Mouse (Mus musculus): ENCODE data around the gene Olfr243. TPM values are rescaled to one million over a fixed set of nuclear protein-coding genes. Genes with fewer than 3 reads are reported as not detected.
"Not testable (repeated sequence)": the region's sequence is repeated elsewhere in the genome, so short reads cannot be mapped to it uniquely, and the experiment has no call there.

Olfr243 gene
- polyA plus RNA-seq, 1 experiment from 2014 or later: not detected

GRCm38 (mm10) chr7:103744843-103745242 lies 30.4 kb downstream of the Olfr243 start, which contains the start of gene Olfr629:
Olfr629 (minus strand) TSS chr7:103744943.
- TF ChIP-seq CTCF (IDR thresholded peaks at IDR 0.05; ENCODE audit: low read depth): no peak
- WGBS: 74% methylated on average over 2 of the region's 2 CpGs
- no peak for ATAC-seq (replicated peaks; ENCODE audit: low FRiP score, low read depth)
- Histone ChIP-seq H3K36me3 (ENCODE audit: insufficient read depth, low read length) (no peaks in the 10 kb centered on the region), H3K4me3 (replicated peaks; ENCODE audit: low read depth, low read length) (no peak within 1 kb of the TSS), H3K27ac (no peak within 1 kb of the TSS), H3K4me2 (ENCODE audit: low read length) (no peak within 1 kb of the TSS), H3K27me3 (ENCODE audit: insufficient read depth, low read length) (no peaks in the 10 kb centered on the region), H3K9ac (ENCODE audit: low read depth, low read length) (no peak within 1 kb of the TSS), H3K9me3 (replicated peaks; ENCODE audit: low read length) (no peaks in the 10 kb centered on the region), H3K4me1 (replicated peaks; ENCODE audit: insufficient read depth, low read length) (no peaks in the 10 kb centered on the region)
- DNase-seq (ENCODE audit: low spot score): no peak

- ATAC-seq (replicated peaks; ENCODE audit: low FRiP score, low read depth) (no peak), DNase-seq (ENCODE audit: low spot score) (no peak)
- Histone ChIP-seq H3K4me3 (replicated peaks; ENCODE audit: low read depth, low read length) (no peak within 1 kb of the TSS), H3K36me3 (ENCODE audit: insufficient read depth, low read length) (no peaks in the 10 kb centered on the region), H3K4me2 (ENCODE audit: low read length) (no peak within 1 kb of the TSS), H3K27ac (no peak within 1 kb of the TSS), H3K4me1 (replicated peaks; ENCODE audit: insufficient read depth, low read length) (no peaks in the 10 kb centered on the region), H3K9me3 (replicated peaks; ENCODE audit: low read length) (no peaks in the 10 kb centered on the region), H3K27me3 (ENCODE audit: insufficient read depth, low read length) (no peaks in the 10 kb centered on the region), H3K9ac (ENCODE audit: low read depth, low read length) (no peak within 1 kb of the TSS)
- WGBS: 34% methylated on average over 2 of the region's 2 CpGs
- no peak for TF ChIP-seq CTCF (IDR thresholded peaks at IDR 0.05; ENCODE audit: low read depth)
Observed at GRCm38 (mm10) chr7:103757233-103757632, 42.8 kb downstream of the Olfr243 start, which contains the start of gene Olfr630. Olfr630 (minus strand) TSS chr7:103757333.

- not testable (repeated sequence) for H3K4me2 ChIP-seq (ENCODE audit: low read length); H3K27ac ChIP-seq; DNase-seq (ENCODE audit: low spot score); H3K4me3 ChIP-seq (replicated peaks; ENCODE audit: low read depth, low read length); H3K9me3 ChIP-seq (replicated peaks; ENCODE audit: low read length); H3K36me3 ChIP-seq (ENCODE audit: insufficient read depth, low read length); H3K9ac ChIP-seq (ENCODE audit: low read depth, low read length); H3K4me1 ChIP-seq (replicated peaks; ENCODE audit: insufficient read depth, low read length); ATAC-seq (replicated peaks; ENCODE audit: low FRiP score, low read depth); H3K27me3 ChIP-seq (ENCODE audit: insufficient read depth, low read length)
- WGBS: 81% methylated on average over 6 of the region's 6 CpGs
Observed at GRCm38 (mm10) chr7:103762212-103762611, 47.7 kb downstream of the Olfr243 start.

- not testable (repeated sequence) for H3K27ac ChIP-seq; H3K4me3 ChIP-seq (replicated peaks; ENCODE audit: low read depth, low read length); H3K4me1 ChIP-seq (replicated peaks; ENCODE audit: insufficient read depth, low read length); H3K9me3 ChIP-seq (replicated peaks; ENCODE audit: low read length); DNase-seq (ENCODE audit: low spot score); H3K9ac ChIP-seq (ENCODE audit: low read depth, low read length); H3K36me3 ChIP-seq (ENCODE audit: insufficient read depth, low read length); ATAC-seq (replicated peaks; ENCODE audit: low FRiP score, low read depth); H3K27me3 ChIP-seq (ENCODE audit: insufficient read depth, low read length); H3K4me2 ChIP-seq (ENCODE audit: low read length)
- 91% methylated on average over 4 of the region's 6 CpGs for whole genome bisulfite sequencing
Observed at GRCm38 (mm10) chr7:103767687-103768086, 53.2 kb downstream of the Olfr243 start.

Other genes starting within 250 kb of the Olfr243 start
- gene Olfr608, start 244.8 kb upstream of the Olfr243 start, polyA plus RNA-seq (2015; fragmentation: Nextera tagmentation; extraction: Ambion mirVana): not detected in 2 replicates
- gene Olfr609, start 216.6 kb upstream of the Olfr243 start, polyA plus RNA-seq (2015; fragmentation: Nextera tagmentation; extraction: Ambion mirVana): not detected in 2 replicates
- not detected in 2 replicates for gene Olfr610, start 202.5 kb upstream of the Olfr243 start, polyA plus RNA-seq (2015; fragmentation: Nextera tagmentation; extraction: Ambion mirVana)
- not detected in 2 replicates for gene Olfr611, start 193.8 kb upstream of the Olfr243 start, polyA plus RNA-seq (2015; fragmentation: Nextera tagmentation; extraction: Ambion mirVana)
- gene Olfr612, start 172.0 kb upstream of the Olfr243 start, polyA plus RNA-seq (2015; fragmentation: Nextera tagmentation; extraction: Ambion mirVana): not detected in 2 replicates
- not detected in 2 replicates for gene Olfr613, start 166.6 kb upstream of the Olfr243 start, polyA plus RNA-seq (2015; fragmentation: Nextera tagmentation; extraction: Ambion mirVana)
- gene Olfr615, start 158.6 kb upstream of the Olfr243 start, polyA plus RNA-seq (2015; fragmentation: Nextera tagmentation; extraction: Ambion mirVana): not detected in 2 replicates
- gene Olfr616, start 145.5 kb upstream of the Olfr243 start, polyA plus RNA-seq (2015; fragmentation: Nextera tagmentation; extraction: Ambion mirVana): not detected in 2 replicates
- gene Olfr617, start 141.6 kb upstream of the Olfr243 start, polyA plus RNA-seq (2015; fragmentation: Nextera tagmentation; extraction: Ambion mirVana): not detected in 2 replicates
- not detected in 2 replicates for gene Olfr618, start 124.6 kb upstream of the Olfr243 start, polyA plus RNA-seq (2015; fragmentation: Nextera tagmentation; extraction: Ambion mirVana)
- gene Olfr619, start 114.1 kb upstream of the Olfr243 start, polyA plus RNA-seq (2015; fragmentation: Nextera tagmentation; extraction: Ambion mirVana): not detected in 2 replicates
- gene Olfr620, start 102.1 kb upstream of the Olfr243 start, polyA plus RNA-seq (2015; fragmentation: Nextera tagmentation; extraction: Ambion mirVana): not detected in 2 replicates
- gene Olfr622, start 72.0 kb upstream of the Olfr243 start, polyA plus RNA-seq (2015; fragmentation: Nextera tagmentation; extraction: Ambion mirVana): not detected in 2 replicates
- gene Olfr623, start 51.0 kb upstream of the Olfr243 start, polyA plus RNA-seq (2015; fragmentation: Nextera tagmentation; extraction: Ambion mirVana): not detected in 2 replicates
- gene Olfr624, start 43.5 kb upstream of the Olfr243 start, polyA plus RNA-seq (2015; fragmentation: Nextera tagmentation; extraction: Ambion mirVana): 0.01 and 0.04 TPM in 2 replicates
- not detected in 2 replicates for gene Olfr625-ps1, start 32.0 kb upstream of the Olfr243 start, polyA plus RNA-seq (2015; fragmentation: Nextera tagmentation; extraction: Ambion mirVana)
- not detected in 2 replicates for gene Olfr628, start 15.7 kb downstream of the Olfr243 start, polyA plus RNA-seq (2015; fragmentation: Nextera tagmentation; extraction: Ambion mirVana)
- gene Olfr629, start 30.3 kb downstream of the Olfr243 start, polyA plus RNA-seq (2015; fragmentation: Nextera tagmentation; extraction: Ambion mirVana): not detected in 2 replicates
- not detected in 2 replicates for gene Olfr630, start 42.7 kb downstream of the Olfr243 start, polyA plus RNA-seq (2015; fragmentation: Nextera tagmentation; extraction: Ambion mirVana)
- not detected in 2 replicates for gene Olfr69, start 56.9 kb downstream of the Olfr243 start, polyA plus RNA-seq (2015; fragmentation: Nextera tagmentation; extraction: Ambion mirVana)
- not detected in 2 replicates for gene Olfr68, start 65.0 kb downstream of the Olfr243 start, polyA plus RNA-seq (2015; fragmentation: Nextera tagmentation; extraction: Ambion mirVana)
- not detected in 2 replicates for gene Olfr67, start 77.2 kb downstream of the Olfr243 start, polyA plus RNA-seq (2015; fragmentation: Nextera tagmentation; extraction: Ambion mirVana)
- 402 and 408 TPM in 2 replicates for gene Hbb-bt, start 99.3 kb downstream of the Olfr243 start, polyA plus RNA-seq (2015; fragmentation: Nextera tagmentation; extraction: Ambion mirVana)
- 1,726 and 1,799 TPM in 2 replicates for gene Hbb-bs, start 113.4 kb downstream of the Olfr243 start, polyA plus RNA-seq (2015; fragmentation: Nextera tagmentation; extraction: Ambion mirVana)
- not detected in 2 replicates for gene Hbb-bh2, start 125.8 kb downstream of the Olfr243 start, polyA plus RNA-seq (2015; fragmentation: Nextera tagmentation; extraction: Ambion mirVana)
- gene Hbb-bh1, start 128.5 kb downstream of the Olfr243 start, polyA plus RNA-seq (2015; fragmentation: Nextera tagmentation; extraction: Ambion mirVana): not detected in 2 replicates
- gene Hbb-y, start 138.5 kb downstream of the Olfr243 start, polyA plus RNA-seq (2015; fragmentation: Nextera tagmentation; extraction: Ambion mirVana): 0.38 and 0.54 TPM in 2 replicates
- not detected in 2 replicates for gene Olfr66, start 171.6 kb downstream of the Olfr243 start, polyA plus RNA-seq (2015; fragmentation: Nextera tagmentation; extraction: Ambion mirVana)
- not detected in 2 replicates for gene Olfr64, start 179.8 kb downstream of the Olfr243 start, polyA plus RNA-seq (2015; fragmentation: Nextera tagmentation; extraction: Ambion mirVana)
- not detected in 2 replicates for gene Olfr65, start 188.8 kb downstream of the Olfr243 start, polyA plus RNA-seq (2015; fragmentation: Nextera tagmentation; extraction: Ambion mirVana)
- not detected in 2 replicates for gene Olfr631, start 214.2 kb downstream of the Olfr243 start, polyA plus RNA-seq (2015; fragmentation: Nextera tagmentation; extraction: Ambion mirVana)
- gene Olfr632, start 219.7 kb downstream of the Olfr243 start, polyA plus RNA-seq (2015; fragmentation: Nextera tagmentation; extraction: Ambion mirVana): not detected in 2 replicates
- gene Olfr633, start 229.8 kb downstream of the Olfr243 start, polyA plus RNA-seq (2015; fragmentation: Nextera tagmentation; extraction: Ambion mirVana): not detected in 2 replicates